Mouse (Mus musculus) heart, postnatal 0 days (tissue): Measurements from ENCODE around the gene Epha6.

Source experiments
- CTCF ChIP-seq: IDR thresholded peaks from 2 replicates; pipeline ENCODE4 v1.5.1; 2016; ENCODE audit warnings: antibody characterized with exemption, control low read depth, low read depth
- EP300 ChIP-seq: IDR thresholded peaks from 2 replicates; pipeline ENCODE4 v1.6.1; 2016; ENCODE audit warnings: antibody characterized with exemption, low read depth

GRCm38 (mm10) chr16:60209151-60209550, 396.2 kb downstream of the Epha6 start:
- no peak for TF ChIP-seq CTCF
- no peak for TF ChIP-seq EP300
